In genomic region chrX:134541955-134542308, GRCm38 (mm10) we compare ENCODE assay signal across 8 mouse cellular contexts. TPM values are rescaled to one million over a fixed set of nuclear protein-coding genes. Genes with fewer than 3 reads are reported as not detected.
A peak's percentile ranks its signal among the peaks of the same experiment; 100 is the strongest.
DNase-seq lines count a peak whose midpoint lies in the region; ATAC-seq and TF ChIP-seq lines count a peak whose summit lies in the region.

No protein-coding gene starts in this region.

- WGBS in heart, embryonic 15.5 days = 13% methylated on average over 6 of the region's 6 CpGs
- 18% methylated on average over 6 of the region's 6 CpGs for WGBS in hindbrain, embryonic 11.5 days
- WGBS in midbrain, embryonic 10.5 days = 16% methylated on average over 6 of the region's 6 CpGs

- H3K36me3 ChIP-seq in heart, embryonic 15.5 days = no peaks in the 10 kb centered on the region
- peaks cover 38% of the 10 kb centered on the region for H3K36me3 ChIP-seq in G1E (replicated peaks)
- H3K36me3 ChIP-seq in hindbrain, embryonic 11.5 days (ENCODE audit: control insufficient read depth, insufficient read depth, low read length) = no peaks in the 10 kb centered on the region
- peaks cover 2% of the 10 kb centered on the region; the same call in 1 of the 2 replicates for H3K36me3 ChIP-seq in midbrain, embryonic 10.5 days

- H3K27ac ChIP-seq in heart, embryonic 15.5 days = peak overlapping the region; percentile 89
- H3K27ac ChIP-seq in hindbrain, embryonic 11.5 days (ENCODE audit: low read depth, low read length) = peak overlapping the region; percentile 71
- peak overlapping the region; percentile 91 for H3K27ac ChIP-seq in midbrain, embryonic 10.5 days (replicated peaks)

- peak overlapping the region; percentile 53 for H3K4me2 ChIP-seq in heart, embryonic 15.5 days
- H3K4me2 ChIP-seq in hindbrain, embryonic 11.5 days (replicated peaks; ENCODE audit: low read depth, low read length) = peak overlapping the region; percentile 31

- intact Hi-C loops in heart, postnatal 25 days (cut with DNase I) = loop anchor here (5.0 kb wide), 1 partner anchor 40 kb away; the partner anchor contains the start of gene Btk

- no peaks in the 10 kb centered on the region for H3K4me1 ChIP-seq in heart, embryonic 15.5 days (replicated peaks)
- H3K4me1 ChIP-seq in G1E (ENCODE audit: insufficient read depth, low read depth, low read length) = peaks cover 3% of the 10 kb centered on the region
- no peaks in the 10 kb centered on the region for H3K4me1 ChIP-seq in hindbrain, embryonic 11.5 days (replicated peaks; ENCODE audit: control insufficient read depth, insufficient read depth, low read length)
- no peaks in the 10 kb centered on the region for H3K4me1 ChIP-seq in midbrain, embryonic 10.5 days

- peak overlapping the region; percentile 56 for H3K9ac ChIP-seq in heart, embryonic 15.5 days
- H3K9ac ChIP-seq in hindbrain, embryonic 11.5 days (ENCODE audit: low read depth, low read length) = peak overlapping the region; percentile 53

- TF ChIP-seq CTCF in G1E (IDR thresholded peaks at IDR 0.05; ENCODE audit: low read depth, low read length) = no peak

- H3K4me3 ChIP-seq in heart, embryonic 15.5 days = peak overlapping the region; percentile 61
- peak overlapping the region; percentile 73 for H3K4me3 ChIP-seq in G1E (ENCODE audit: low read depth, low read length)
- peak overlapping the region; percentile 48 for H3K4me3 ChIP-seq in hindbrain, embryonic 11.5 days (ENCODE audit: low read depth, low read length)
- peak overlapping the region; percentile 69 for H3K4me3 ChIP-seq in midbrain, embryonic 10.5 days

- H3K9me3 ChIP-seq in heart, embryonic 15.5 days (replicated peaks) = no peaks in the 10 kb centered on the region
- H3K9me3 ChIP-seq in G1E (replicated peaks) = no peaks in the 10 kb centered on the region
- H3K9me3 ChIP-seq in hindbrain, embryonic 11.5 days (ENCODE audit: control insufficient read depth, low read length) = no peaks in the 10 kb centered on the region
- H3K9me3 ChIP-seq in midbrain, embryonic 10.5 days (replicated peaks) = no peaks in the 10 kb centered on the region

- H3K27me3 ChIP-seq in heart, embryonic 15.5 days = no peaks in the 10 kb centered on the region
- no peaks in the 10 kb centered on the region for H3K27me3 ChIP-seq in G1E (ENCODE audit: insufficient read depth, low read length)
- H3K27me3 ChIP-seq in hindbrain, embryonic 11.5 days (ENCODE audit: control insufficient read depth, insufficient read depth, low read length) = no peaks in the 10 kb centered on the region
- no peaks in the 10 kb centered on the region; the same call in 1 of the 2 replicates for H3K27me3 ChIP-seq in midbrain, embryonic 10.5 days (ENCODE audit: low read depth, poor library complexity, severe bottlenecking)

- DNase-seq in heart, postnatal 25 days (ENCODE audit: low spot score) = no peak
- no peak for DNase-seq in G1E (ENCODE audit: low spot score)
- DNase-seq in hindbrain, embryonic 11.5 days (ENCODE audit: low spot score) = no peak
- DNase-seq in midbrain, embryonic 10.5 days (ENCODE audit: low spot score) = no peak
- no peak for DNase-seq in gastrocnemius, adult 18-20 months (ENCODE audit: low spot score)
- no peak for DNase-seq in right cerebral cortex, postnatal 4 days
- DNase-seq in c-Kit-positive CD71-positive TER-119-positive erythroid progenitor cells, embryonic 14.5 days (ENCODE audit: low spot score) = no peak

- ATAC-seq in heart, embryonic 15.5 days (replicated peaks; ENCODE audit: insufficient number of reproducible peaks, insufficient read depth, low FRiP score, low read depth) = no peak
- ATAC-seq in G1E (ENCODE audit: extremely low read depth, insufficient number of reproducible peaks, low FRiP score, poor library complexity, severe bottlenecking) = no peak
- no peak for ATAC-seq in hindbrain, embryonic 11.5 days (ENCODE audit: low FRiP score)

RNA-seq across cellular contexts. Expression of gene Timm8a1, which starts 0.3 kb away (rescaled TPM):
- polyA plus RNA-seq in heart, embryonic 15.5 days (2015; fragmentation: Nextera tagmentation; extraction: Ambion mirVana) = 65.5 and 70.3 TPM in 2 replicates
- 10 to 100 TPM; 22.6 to 24.7 TPM for total RNA-seq in heart, postnatal 25 days (2021)
- total RNA-seq in G1E (2014; fragmentation: Nextera tagmentation) = 28.7 and 31.9 TPM in 2 replicates
- 176 and 206 TPM in 2 replicates for total RNA-seq in G1E (2017)
- 4.8 and 6.5 TPM in 2 replicates for polyA plus RNA-seq in G1E (2012)
- 59.6 and 72.6 TPM in 2 replicates for polyA plus RNA-seq in hindbrain, embryonic 11.5 days (2014; fragmentation: Nextera tagmentation; extraction: Ambion mirVana)
- 83.6 and 105 TPM in 2 replicates for polyA plus RNA-seq in midbrain, embryonic 10.5 days (2016; fragmentation: Nextera tagmentation; extraction: Ambion mirVana)
- total RNA-seq in gastrocnemius, adult 18-20 months (2021) = 10 to 100 TPM; 10.1 to 12.5 TPM

RNA-seq across cellular contexts. Expression of gene Btk, which starts 41.4 kb away (rescaled TPM):
- 0.74 and 2.1 TPM in 2 replicates for polyA plus RNA-seq in heart, embryonic 15.5 days (2015; fragmentation: Nextera tagmentation; extraction: Ambion mirVana)
- 1 to 10 TPM; 1.0 to 1.1 TPM for total RNA-seq in heart, postnatal 25 days (2021)
- total RNA-seq in G1E (2014; fragmentation: Nextera tagmentation) = 46.2 and 48.8 TPM in 2 replicates
- total RNA-seq in G1E (2017) = 43.5 and 62.8 TPM in 2 replicates
- polyA plus RNA-seq in G1E (2012) = 4.9 and 10.9 TPM in 2 replicates
- 1.1 and 1.2 TPM in 2 replicates for polyA plus RNA-seq in hindbrain, embryonic 11.5 days (2014; fragmentation: Nextera tagmentation; extraction: Ambion mirVana)
- polyA plus RNA-seq in midbrain, embryonic 10.5 days (2016; fragmentation: Nextera tagmentation; extraction: Ambion mirVana) = 1.0 and 1.3 TPM in 2 replicates
- total RNA-seq in gastrocnemius, adult 18-20 months (2021) = under 1 TPM; 0.23 to 0.43 TPM

RNA-seq across cellular contexts. Expression of gene Rpl36a, which starts 43.5 kb away (rescaled TPM):
- polyA plus RNA-seq in heart, embryonic 15.5 days (2015; fragmentation: Nextera tagmentation; extraction: Ambion mirVana) = 203 and 263 TPM in 2 replicates
- total RNA-seq in heart, postnatal 25 days (2021) = 100 to 1,000 TPM; 103 to 104 TPM
- total RNA-seq in G1E (2014; fragmentation: Nextera tagmentation) = 580 and 621 TPM in 2 replicates
- 2,759 and 2,840 TPM in 2 replicates for total RNA-seq in G1E (2017)
- polyA plus RNA-seq in G1E (2012) = 125 and 151 TPM in 2 replicates
- 279 and 285 TPM in 2 replicates for polyA plus RNA-seq in hindbrain, embryonic 11.5 days (2014; fragmentation: Nextera tagmentation; extraction: Ambion mirVana)
- 260 and 328 TPM in 2 replicates for polyA plus RNA-seq in midbrain, embryonic 10.5 days (2016; fragmentation: Nextera tagmentation; extraction: Ambion mirVana)
- total RNA-seq in gastrocnemius, adult 18-20 months (2021) = 100 to 1,000 TPM; 125 to 133 TPM

RNA-seq across cellular contexts. Expression of gene Gla, which starts 59.0 kb away (rescaled TPM):
- 2.8 and 3.2 TPM in 2 replicates for polyA plus RNA-seq in heart, embryonic 15.5 days (2015; fragmentation: Nextera tagmentation; extraction: Ambion mirVana)
- total RNA-seq in heart, postnatal 25 days (2021) = 1 to 10 TPM; 1.6 to 2.1 TPM
- 10.7 and 11.7 TPM in 2 replicates for total RNA-seq in G1E (2014; fragmentation: Nextera tagmentation)
- total RNA-seq in G1E (2017) = 12.8 and 16.0 TPM in 2 replicates
- polyA plus RNA-seq in G1E (2012) = 0.24 and 0.34 TPM in 2 replicates
- 3.0 and 5.0 TPM in 2 replicates for polyA plus RNA-seq in hindbrain, embryonic 11.5 days (2014; fragmentation: Nextera tagmentation; extraction: Ambion mirVana)
- polyA plus RNA-seq in midbrain, embryonic 10.5 days (2016; fragmentation: Nextera tagmentation; extraction: Ambion mirVana) = 7.9 and 9.2 TPM in 2 replicates
- 1 to 10 TPM; 2.0 to 2.2 TPM for total RNA-seq in gastrocnemius, adult 18-20 months (2021)

RNA-seq across cellular contexts. Expression of gene Hnrnph2, which starts 59.0 kb away (rescaled TPM):
- 112 and 114 TPM in 2 replicates for polyA plus RNA-seq in heart, embryonic 15.5 days (2015; fragmentation: Nextera tagmentation; extraction: Ambion mirVana)
- total RNA-seq in heart, postnatal 25 days (2021) = 10 to 100 TPM; 61.4 to 75.0 TPM
- total RNA-seq in G1E (2014; fragmentation: Nextera tagmentation) (73.1 and 89.1 TPM in 2 replicates), G1E (2017) (180 and 195 TPM in 2 replicates)
- 13.1 and 21.1 TPM in 2 replicates for polyA plus RNA-seq in G1E (2012)
- 127 and 174 TPM in 2 replicates for polyA plus RNA-seq in hindbrain, embryonic 11.5 days (2014; fragmentation: Nextera tagmentation; extraction: Ambion mirVana)
- polyA plus RNA-seq in midbrain, embryonic 10.5 days (2016; fragmentation: Nextera tagmentation; extraction: Ambion mirVana) = 224 and 230 TPM in 2 replicates
- 10 to 100 TPM; 45.6 to 53.7 TPM for total RNA-seq in gastrocnemius, adult 18-20 months (2021)
